Mouse (Mus musculus) B cell, adult 67 days (primary cell): ENCODE results near the gene Plscr4. TPM values are rescaled to one million over a fixed set of nuclear protein-coding genes. Genes with fewer than 3 reads are reported as not detected.

ENCODE experiments used
- total RNA-seq, 2 experiments: library from RNA; stranded (reverse); gene quantifications; 4 replicates each; pipeline ENCODE4 v1.2.4; 2023

Plscr4 gene
- total RNA-seq, result under 1 TPM; 0.26 to 0.27 TPM

GRCm38 (mm10) chr9:92457261-92458058 is at the start of gene Plscr4:
Plscr4 (plus strand) TSS chr9:92457373.

Other genes with a start within 250 kb of the Plscr4 start
- gene Plscr1, start 207.6 kb upstream of the Plscr4 start, total RNA-seq, result 10 to 100 TPM; 10.2 to 13.1 TPM
- gene Plscr2, start 181.8 kb upstream of the Plscr4 start, total RNA-seq, result not detected
- not detected for gene 1700057G04Rik, start 148.0 kb upstream of the Plscr4 start, total RNA-seq
- under 1 TPM; 0.52 to 0.89 TPM for gene Plod2, start 84.8 kb downstream of the Plscr4 start, total RNA-seq